Mouse (Mus musculus) spleen, adult 2 months (tissue): Measurements from ENCODE around the gene Prkag1. TPM values are rescaled to one million over a fixed set of nuclear protein-coding genes. Genes with fewer than 3 reads are reported as not detected.

Experiments
- DNase-seq, 2 experiments: peaks; one replicate each; pipeline versions ENCODE4 v3.0.0 to v3.0.0-alpha.2; 2012 to 2021; ENCODE audit warnings: low spot score in 2 of 2, low read depth in 1 of 2
- H3K27ac ChIP-seq: fragments of 200-500 bp; 2 replicates; pipeline ENCODE4 v1.5.1; 2012; ENCODE audit warnings: low read length, inconsistent platforms; ENCODE audit not compliant: insufficient read depth
- H3K27me3 ChIP-seq: fragments of 200-500 bp; 2 replicates; pipeline ENCODE4 v1.6.1; 2012; ENCODE audit warnings: mild to moderate bottlenecking, moderate library complexity, low read length, inconsistent platforms; ENCODE audit not compliant: control insufficient read depth, insufficient read depth
- H3K36me3 ChIP-seq: fragments of 200-500 bp; 2 replicates; pipeline ENCODE4 v1.6.1; 2012; ENCODE audit warnings: mild to moderate bottlenecking, low read length, inconsistent platforms; ENCODE audit not compliant: control insufficient read depth, insufficient read depth
- H3K4me1 ChIP-seq: fragments of 200-500 bp; 2 replicates; pipeline ENCODE4 v1.6.1; 2011; ENCODE audit warnings: inconsistent platforms; ENCODE audit not compliant: control insufficient read depth, insufficient read depth, insufficient read length
- H3K4me3 ChIP-seq: fragments of 200-500 bp; 2 replicates; pipeline ENCODE4 v1.5.1; 2011; ENCODE audit warnings: mild to moderate bottlenecking, inconsistent platforms; ENCODE audit not compliant: insufficient read depth, insufficient read length; ENCODE audit errors: extremely low read depth
- CTCF ChIP-seq: fragments of 200-500 bp; IDR thresholded peaks from 2 replicates; pipeline ENCODE4 v1.5.1; 2011; ENCODE audit warnings: mild to moderate bottlenecking, inconsistent platforms; ENCODE audit not compliant: insufficient read depth, insufficient read length, insufficient replicate concordance; ENCODE audit errors: extremely low read depth
- POLR2A ChIP-seq: fragments of 200-500 bp; IDR thresholded peaks from 2 replicates; pipeline ENCODE4 v1.6.1; 2011; ENCODE audit warnings: low read depth, low read length, inconsistent platforms
- WGBS: fragments of 180-500 bp; shearing (Covaris S2); methylation state at CpG from one replicate; pipeline ENCODE4 v1.1.7; 2018; 5-methylcytosine and 5-hydroxymethylcytosine counted together
- polyA plus RNA-seq: library from polyadenylated mRNA; depleted of rRNA; stranded (reverse); fragments of >200 nt; gene quantifications from 2 replicates; pipeline ENCODE4 v1.2.3, GENCODE M21; 2012

Prkag1 gene
- polyA plus RNA-seq, 1 experiment: 42.2 TPM

GRCm38 (mm10) chr15:98852733-98853132, 21.4 kb upstream of the Prkag1 start:
- TF ChIP-seq CTCF (no peak), POLR2A (no peak)
- Histone ChIP-seq H3K4me3 (no peak overlapping the region), H3K27ac (no peak overlapping the region), H3K4me1 (no peaks in the 10 kb centered on the region), H3K36me3 (peaks cover 88% of the 10 kb centered on the region), H3K27me3 (no peaks in the 10 kb centered on the region)
- 93% methylated on average over 9 of the region's 9 CpGs for WGBS
- no peak for DNase-seq

- H3K27ac ChIP-seq: no peak overlapping the region
- no peaks in the 10 kb centered on the region for H3K4me1 ChIP-seq
- no peaks in the 10 kb centered on the region for H3K27me3 ChIP-seq
- peaks cover 87% of the 10 kb centered on the region for H3K36me3 ChIP-seq
- WGBS: 94% methylated on average over 9 of the region's 9 CpGs
- TF ChIP-seq POLR2A (no peak), CTCF (no peak)
- DNase-seq: no peak
- H3K4me3 ChIP-seq: no peak overlapping the region
Measured at GRCm38 (mm10) chr15:98852071-98852470, 20.8 kb upstream of the Prkag1 start.

- WGBS: 94% methylated on average over 21 of the region's 21 CpGs
- DNase-seq: no peak
- Histone ChIP-seq H3K27ac (no peak overlapping the region), H3K4me1 (no peaks in the 10 kb centered on the region), H3K36me3 (peaks cover 87% of the 10 kb centered on the region), H3K27me3 (no peaks in the 10 kb centered on the region), H3K4me3 (no peak overlapping the region)
- TF ChIP-seq CTCF (no peak), POLR2A (no peak)
Measured at GRCm38 (mm10) chr15:98851229-98851818, 20.0 kb upstream of the Prkag1 start.

GRCm38 (mm10) chr15:98850668-98851067, 19.3 kb upstream of the Prkag1 start:
- no peak for DNase-seq
- Histone ChIP-seq H3K36me3 (peaks cover 86% of the 10 kb centered on the region), H3K4me3 (no peak overlapping the region), H3K4me1 (no peaks in the 10 kb centered on the region), H3K27me3 (no peaks in the 10 kb centered on the region), H3K27ac (no peak overlapping the region)
- no peak for TF ChIP-seq POLR2A
- TF ChIP-seq CTCF: no peak
- WGBS: 91% methylated on average over 14 of the region's 14 CpGs

GRCm38 (mm10) chr15:98849956-98850600, 18.8 kb upstream of the Prkag1 start:
- no peak for DNase-seq
- H3K36me3 ChIP-seq: peaks cover 86% of the 10 kb centered on the region

GRCm38 (mm10) chr15:98849165-98849564, 17.8 kb upstream of the Prkag1 start:
- WGBS: 96% methylated on average over 11 of the region's 11 CpGs
- Histone ChIP-seq H3K4me3 (no peak overlapping the region), H3K4me1 (no peaks in the 10 kb centered on the region), H3K36me3 (peaks cover 87% of the 10 kb centered on the region), H3K27me3 (no peaks in the 10 kb centered on the region), H3K27ac (no peak overlapping the region)
- TF ChIP-seq POLR2A (no peak), CTCF (no peak)
- DNase-seq: no peak

More at GRCm38 (mm10) chr15:98849956-98850600, 18.8 kb upstream of the Prkag1 start:
- Histone ChIP-seq H3K4me1 (no peaks in the 10 kb centered on the region), H3K4me3 (no peak overlapping the region), H3K27ac (no peak overlapping the region), H3K27me3 (no peaks in the 10 kb centered on the region)
- no peak for TF ChIP-seq POLR2A
- no peak for TF ChIP-seq CTCF
- WGBS: 94% methylated on average over 16 of the region's 16 CpGs

GRCm38 (mm10) chr15:98846140-98846539, 14.8 kb upstream of the Prkag1 start:
- no peak for DNase-seq
- 89% methylated on average over 8 of the region's 8 CpGs for WGBS
- no peak overlapping the region for H3K4me3 ChIP-seq
- TF ChIP-seq CTCF: no peak
- TF ChIP-seq POLR2A: no peak
- H3K4me1 ChIP-seq: no peaks in the 10 kb centered on the region
- peaks cover 85% of the 10 kb centered on the region for H3K36me3 ChIP-seq
- no peaks in the 10 kb centered on the region for H3K27me3 ChIP-seq
- no peak overlapping the region for H3K27ac ChIP-seq
